Mouse (Mus musculus) myocyte (in vitro differentiated cells): ENCODE results near the gene Ank3.

Experiments
- CEBPB ChIP-seq: IDR thresholded peaks from 2 replicates; pipeline ENCODE4 v1.6.1; 2011; ENCODE audit warnings: mild to moderate bottlenecking, moderate library complexity; ENCODE audit not compliant: poor library complexity, insufficient read depth, severe bottlenecking
- E2F4 ChIP-seq: IDR thresholded peaks from one replicate; pipeline ENCODE4 v1.6.1; 2011; ENCODE audit warnings: mild to moderate bottlenecking, control low read depth, moderate library complexity; ENCODE audit not compliant: insufficient read depth
- POLR2A ChIP-seq: IDR thresholded peaks from one replicate; pipeline ENCODE4 v1.6.1; 2011; ENCODE audit warnings: low read depth, mild to moderate bottlenecking, control low read depth, moderate library complexity; ENCODE audit not compliant: insufficient read length
- USF1 ChIP-seq: IDR thresholded peaks from one replicate; pipeline ENCODE4 v1.6.1; 2011; ENCODE audit warnings: low read depth, mild to moderate bottlenecking, control low read depth, moderate library complexity

DNA sequence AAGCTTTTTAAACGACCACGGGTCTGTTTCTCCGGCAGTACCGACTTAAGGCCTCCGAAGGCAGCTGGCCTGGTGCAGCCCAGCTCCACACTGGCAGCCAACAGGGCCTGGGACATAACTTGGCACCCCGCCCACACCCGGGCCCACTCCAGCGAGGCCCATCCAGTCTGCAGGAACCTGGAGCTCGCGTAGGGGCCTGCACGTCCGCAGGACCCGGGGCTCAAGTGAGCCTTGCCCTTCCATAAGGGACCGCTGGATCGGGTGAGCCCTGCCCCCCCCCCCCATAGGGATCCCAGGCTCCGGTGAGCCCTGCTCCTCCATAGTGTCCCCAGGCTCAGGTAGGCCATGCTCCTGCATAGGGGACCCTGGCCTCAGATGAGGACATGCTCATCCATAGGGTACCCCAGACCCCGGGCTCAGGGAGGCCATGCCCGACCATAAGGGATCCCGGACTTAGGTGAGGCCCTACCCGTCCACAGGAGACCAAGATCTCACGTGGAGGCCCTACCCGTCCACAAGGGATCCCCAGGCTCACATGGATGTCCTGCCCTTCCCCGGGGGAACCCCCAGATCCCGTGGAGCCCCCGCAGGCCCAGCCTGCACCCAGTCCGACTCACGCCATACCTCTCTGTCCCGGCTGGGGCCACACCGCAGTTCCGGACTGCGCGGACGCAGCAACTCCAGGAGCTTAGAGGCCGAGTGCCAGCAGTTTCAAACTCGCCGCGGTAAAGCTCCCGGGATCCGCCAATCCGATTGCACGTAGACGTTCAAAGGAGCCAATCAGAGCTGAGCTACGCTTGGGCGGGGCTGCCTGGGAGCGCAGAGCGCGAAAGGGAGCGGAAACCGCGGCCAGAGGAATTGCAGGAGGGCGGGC, 46.1 kb upstream of the Ank3 start, which contains the start of gene Cdk1:
- TF ChIP-seq POLR2A (peak; percentile 85), USF1 (no peak), CEBPB (no peak), E2F4 (peak; percentile 94)
